Mouse (Mus musculus) olfactory bulb, adult 2 months (tissue): ENCODE measurements around the gene Fbxo11. TPM values are rescaled to one million over a fixed set of nuclear protein-coding genes. Genes with fewer than 3 reads are reported as not detected.

Experiments used
- H3K27ac ChIP-seq: fragments of 200-500 bp; 2 replicates; pipeline ENCODE4 v1.5.1; 2012; ENCODE audit warnings: low read depth, low read length; ENCODE audit not compliant: insufficient read depth
- H3K4me1 ChIP-seq: fragments of 200-500 bp; 2 replicates; pipeline ENCODE4 v1.6.1; 2012; ENCODE audit warnings: low read length; ENCODE audit not compliant: control insufficient read depth, insufficient read depth
- H3K4me3 ChIP-seq: fragments of 200-500 bp; 2 replicates; pipeline ENCODE4 v1.5.1; 2012; ENCODE audit warnings: mild to moderate bottlenecking, low read depth, low read length, moderate library complexity; ENCODE audit not compliant: insufficient read depth
- CTCF ChIP-seq: fragments of 200-500 bp; IDR thresholded peaks from 2 replicates; pipeline ENCODE4 v1.5.1; 2012; ENCODE audit warnings: low read depth, mild to moderate bottlenecking, low read length, moderate library complexity; ENCODE audit not compliant: insufficient read depth
- POLR2A ChIP-seq: fragments of 200-500 bp; IDR thresholded peaks from 2 replicates; pipeline ENCODE4 v1.6.1; 2012; ENCODE audit warnings: mild to moderate bottlenecking, low read depth, low read length, moderate library complexity; ENCODE audit not compliant: insufficient read depth
- WGBS: fragments of 180-500 bp; shearing (Covaris S2); methylation state at CpG from one replicate; pipeline ENCODE4 v1.1.7; 2018; 5-methylcytosine and 5-hydroxymethylcytosine counted together
- polyA plus RNA-seq: library from polyadenylated mRNA; stranded (reverse); fragments of >200 nt; gene quantifications from 2 replicates; pipeline ENCODE4 v1.2.4, GENCODE M21; 2012; ENCODE audit warnings: low replicate concordance; ENCODE audit not compliant: missing spikeins, insufficient read depth, insufficient read length

Fbxo11 gene
- polyA plus RNA-seq, 1 experiment: 140 TPM

- WGBS: 90% methylated on average over 7 of the region's 7 CpGs
- Histone ChIP-seq H3K4me3 (no peak overlapping the region), H3K4me1 (no peaks in the 10 kb centered on the region), H3K27ac (no peak overlapping the region)
- TF ChIP-seq POLR2A (no peak), CTCF (no peak)
Measured at GRCm38 (mm10) chr17:88072047-88072446, 7.0 kb upstream of the Fbxo11 start.

GRCm38 (mm10) chr17:88068024-88068719 lies 3.1 kb upstream of the Fbxo11 start:
- 97% methylated on average over 7 of the region's 7 CpGs for WGBS
- Histone ChIP-seq H3K4me3 (no peak overlapping the region), H3K27ac (no peak overlapping the region), H3K4me1 (no peaks in the 10 kb centered on the region)
- no peak for TF ChIP-seq POLR2A
- TF ChIP-seq CTCF: no peak

DNA sequence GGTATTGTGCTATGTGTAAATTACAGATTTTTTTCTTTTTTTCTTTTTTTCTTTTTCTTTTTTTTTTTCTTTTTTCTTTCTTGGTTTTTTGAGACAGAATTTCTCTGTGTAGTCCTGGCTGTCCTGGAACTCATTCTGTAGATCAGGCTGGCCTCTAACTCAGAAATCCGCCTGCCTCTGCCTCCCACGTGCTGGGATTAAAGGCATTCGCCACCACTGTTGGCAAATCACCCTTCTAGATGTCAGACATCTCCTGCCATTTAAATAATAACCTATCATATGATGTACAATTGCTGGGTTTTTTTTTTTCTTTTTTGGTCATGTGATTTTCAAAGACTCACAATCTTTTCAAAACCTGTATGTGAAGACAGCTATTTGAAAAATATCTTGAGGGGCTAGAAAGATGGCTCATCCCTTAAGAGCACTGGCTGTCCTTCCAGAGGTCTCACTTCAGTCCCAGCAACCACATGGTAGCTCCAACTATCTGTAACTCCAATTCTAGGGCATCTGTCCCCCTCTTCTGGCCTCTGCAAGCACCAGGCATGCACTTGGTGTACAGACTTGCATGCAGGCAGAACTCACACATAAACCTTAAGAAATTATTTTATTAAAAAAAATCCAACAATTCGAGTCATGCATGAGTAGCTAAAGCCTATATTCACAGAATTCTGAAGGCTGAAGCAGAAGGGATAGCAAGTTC lies 2.3 kb upstream of the Fbxo11 start:
- no peaks in the 10 kb centered on the region for H3K4me1 ChIP-seq
- WGBS: 69% methylated on average over 4 of the region's 4 CpGs
- H3K27ac ChIP-seq: no peak overlapping the region
- TF ChIP-seq CTCF: no peak
- no peak for TF ChIP-seq POLR2A
- no peak overlapping the region for H3K4me3 ChIP-seq

- no peak overlapping the region for H3K27ac ChIP-seq
- H3K4me3 ChIP-seq: no peak overlapping the region
- TF ChIP-seq CTCF (no peak), POLR2A (no peak)
- H3K4me1 ChIP-seq: no peaks in the 10 kb centered on the region
- 9% methylated on average over 9 of the region's 9 CpGs for WGBS
Measured at GRCm38 (mm10) chr17:88066799-88067198, 1.7 kb upstream of the Fbxo11 start.

- peak overlapping the region; percentile 90 for H3K27ac ChIP-seq
- H3K4me1 ChIP-seq: no peaks in the 10 kb centered on the region
- H3K4me3 ChIP-seq: peak overlapping the region; percentile 93
- whole genome bisulfite sequencing: under 1% methylated on average over 53 of the region's 57 CpGs
- TF ChIP-seq POLR2A: peak; percentile 37; the same call in 1 of the 2 replicates
- peak; percentile 36; the same call in 1 of the 2 replicates for TF ChIP-seq CTCF
Measured at GRCm38 (mm10) chr17:88065801-88066646, 933 bp upstream of the Fbxo11 start.

- Histone ChIP-seq H3K27ac (peak overlapping the region; percentile 62), H3K4me3 (peak overlapping the region; percentile 93), H3K4me1 (no peaks in the 10 kb centered on the region)
- WGBS: 4% methylated on average over 67 of the region's 67 CpGs
- TF ChIP-seq POLR2A: no peak
- no peak for TF ChIP-seq CTCF
Measured at GRCm38 (mm10) chr17:88064347-88065030, 602 bp downstream of the Fbxo11 start.

DNA sequence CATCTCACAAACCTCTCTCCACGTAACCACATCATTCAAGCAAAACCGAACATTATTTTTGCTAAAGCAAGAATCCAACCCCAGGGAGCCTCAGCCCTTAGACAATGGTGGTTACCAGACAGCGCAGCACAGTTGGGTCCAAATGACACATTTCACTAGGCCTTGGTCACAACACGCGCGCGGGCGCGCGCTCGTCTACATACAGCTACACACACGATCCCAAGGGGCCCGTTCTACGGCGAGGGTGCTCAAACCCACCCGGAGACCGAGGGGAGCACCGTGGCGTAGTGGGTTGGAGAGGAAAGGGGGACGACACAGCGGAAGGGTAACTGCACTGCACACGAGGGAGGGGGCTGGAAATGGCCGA lies 1.1 kb downstream of the Fbxo11 start:
- TF ChIP-seq POLR2A (no peak), CTCF (no peak)
- under 1% methylated on average over 23 of the region's 23 CpGs for WGBS
- Histone ChIP-seq H3K4me1 (no peaks in the 10 kb centered on the region), H3K27ac (peak overlapping the region; percentile 62), H3K4me3 (peak overlapping the region; percentile 91)

DNA sequence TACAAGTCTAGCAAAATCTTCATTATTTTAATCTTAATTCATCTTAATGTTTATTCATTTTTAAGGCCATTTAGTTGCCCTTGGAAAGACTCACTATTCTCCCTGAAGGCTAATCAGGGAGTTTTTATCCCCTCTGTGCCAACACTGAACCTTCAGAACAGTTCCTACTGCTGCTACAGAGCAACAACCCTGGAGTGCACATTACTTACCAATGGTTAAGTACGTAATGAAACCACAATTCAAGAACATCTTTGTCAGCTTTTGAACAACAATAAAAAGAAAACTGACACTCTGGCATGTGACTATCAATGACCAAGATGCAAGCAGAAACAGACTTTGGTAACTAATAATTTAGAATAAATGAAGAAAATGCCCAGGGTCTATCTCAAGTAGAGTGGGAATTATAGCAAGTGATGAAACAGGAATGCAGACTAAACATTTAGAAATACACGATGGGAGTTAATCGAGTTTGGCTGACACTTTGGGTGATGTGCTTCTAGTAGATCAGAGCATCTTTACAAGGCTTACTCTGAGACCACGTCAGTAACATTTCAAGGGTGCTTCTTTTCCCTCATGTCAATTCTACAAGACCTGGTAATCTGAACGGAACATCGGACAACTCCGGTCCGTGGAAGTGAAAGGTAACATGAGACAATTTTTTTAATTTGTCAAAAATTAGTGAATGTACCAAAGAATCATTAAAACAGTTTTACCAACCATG lies 2.1 kb downstream of the Fbxo11 start:
- 3% methylated on average over 8 of the region's 8 CpGs for WGBS
- no peaks in the 10 kb centered on the region for H3K4me1 ChIP-seq
- TF ChIP-seq CTCF (no peak), POLR2A (no peak)
- H3K27ac ChIP-seq: no peak overlapping the region
- H3K4me3 ChIP-seq: no peak overlapping the region

GRCm38 (mm10) chr17:88061942-88062341 lies 3.1 kb downstream of the Fbxo11 start:
- Histone ChIP-seq H3K27ac (no peak overlapping the region), H3K4me3 (no peak overlapping the region), H3K4me1 (no peaks in the 10 kb centered on the region)
- no peak for TF ChIP-seq POLR2A
- no peak for TF ChIP-seq CTCF
- WGBS: 65% methylated on average over 3 of the region's 3 CpGs
